Mouse (Mus musculus): Measurements from ENCODE around the gene Gm47955. TPM values are rescaled to one million over a fixed set of nuclear protein-coding genes. Genes with fewer than 3 reads are reported as not detected.

Gm47955 gene
- total RNA-seq, 1 experiment = not detected

- no peaks in the 10 kb centered on the region for H3K9me3 ChIP-seq (ENCODE audit: control insufficient read depth, insufficient read depth, low read depth, low read length)
- H3K4me3 ChIP-seq (ENCODE audit: insufficient read depth in 1 of 2, low read depth in 1 of 2, low read length in 2 of 2, poor library complexity in 1 of 2, severe bottlenecking in 1 of 2) = no peak overlapping the region
- no peak overlapping the region for H3K27ac ChIP-seq (ENCODE audit: insufficient read depth, low read depth, low read length, poor library complexity, severe bottlenecking)
- H3K4me1 ChIP-seq (ENCODE audit: control insufficient read depth in 2 of 2, insufficient read depth in 2 of 2, low read length in 2 of 2, poor library complexity in 1 of 2) = no peaks in the 10 kb centered on the region
- no peaks in the 10 kb centered on the region for H3K36me3 ChIP-seq (ENCODE audit: control insufficient read depth, insufficient read depth, low read length, poor library complexity, severe bottlenecking)
- no peak for DNase-seq (ENCODE audit: low read depth, low spot score)
- H3K9ac ChIP-seq (ENCODE audit: insufficient read depth, low read depth, low read length, poor library complexity, severe bottlenecking) = no peak overlapping the region
- in situ Hi-C loops (cut with MboI; ENCODE audit: low sequenced_read_pairs in 2 of 2, unreplicated experiment in 2 of 2) = no loop called here
- no peak for TF ChIP-seq CHD2 (IDR thresholded peaks at IDR 0.05; ENCODE audit: low read depth, low read length)
- no peak for TF ChIP-seq ZC3H11A (IDR thresholded peaks at IDR 0.05; ENCODE audit: borderline replicate concordance, low read depth, low read length)
- no peak for TF ChIP-seq ZNF384 (IDR thresholded peaks at IDR 0.05; ENCODE audit: low read depth, low read length)
- no peak for TF ChIP-seq HCFC1 (IDR thresholded peaks at IDR 0.05; ENCODE audit: borderline replicate concordance, insufficient read depth, low read length)
- no peak for TF ChIP-seq MAFK (IDR thresholded peaks at IDR 0.05; ENCODE audit: insufficient read depth, low read depth, low read length)
These were observed 46.4 kb downstream of the Gm47955 start for GRCm38 (mm10) chr1:83006218-83007179.

DNA sequence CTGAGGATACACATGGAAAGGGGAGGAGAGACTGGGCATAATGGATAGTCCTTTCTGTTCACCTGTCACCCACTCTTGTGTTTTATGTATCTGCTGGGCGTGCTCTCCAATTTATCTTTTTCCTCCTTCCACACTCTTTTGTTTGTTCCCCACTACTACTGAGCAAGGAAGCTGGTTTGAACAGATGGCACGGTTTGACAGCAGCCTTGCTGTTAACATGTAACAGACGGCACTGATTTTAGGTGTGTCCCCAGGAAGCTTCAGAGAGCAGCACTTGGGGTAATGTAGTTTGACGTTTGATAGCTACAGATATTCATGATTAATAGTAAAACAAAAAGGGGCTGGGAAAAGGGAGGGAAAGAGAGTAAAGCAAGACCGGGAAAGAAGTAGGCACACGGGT, 47.4 kb downstream of the Gm47955 start:
- no peak overlapping the region for H3K27ac ChIP-seq (ENCODE audit: insufficient read depth, low read depth, low read length, poor library complexity, severe bottlenecking)
- no peak overlapping the region for H3K9ac ChIP-seq (ENCODE audit: insufficient read depth, low read depth, low read length, poor library complexity, severe bottlenecking)
- H3K36me3 ChIP-seq (ENCODE audit: control insufficient read depth, insufficient read depth, low read length, poor library complexity, severe bottlenecking) = no peaks in the 10 kb centered on the region
- in situ Hi-C loops (cut with MboI; ENCODE audit: low sequenced_read_pairs in 2 of 2, unreplicated experiment in 2 of 2) = no loop called here
- DNase-seq (ENCODE audit: low read depth, low spot score) = no peak
- H3K4me1 ChIP-seq (ENCODE audit: control insufficient read depth in 2 of 2, insufficient read depth in 2 of 2, low read length in 2 of 2, poor library complexity in 1 of 2) = no peaks in the 10 kb centered on the region
- no peaks in the 10 kb centered on the region for H3K9me3 ChIP-seq (ENCODE audit: control insufficient read depth, insufficient read depth, low read depth, low read length)
- no peak for TF ChIP-seq ZNF384 (IDR thresholded peaks at IDR 0.05; ENCODE audit: low read depth, low read length)
- no peak for TF ChIP-seq CHD2 (IDR thresholded peaks at IDR 0.05; ENCODE audit: low read depth, low read length)
- no peak for TF ChIP-seq MAFK (IDR thresholded peaks at IDR 0.05; ENCODE audit: insufficient read depth, low read depth, low read length)
- TF ChIP-seq ZC3H11A (IDR thresholded peaks at IDR 0.05; ENCODE audit: borderline replicate concordance, low read depth, low read length) = no peak
- TF ChIP-seq HCFC1 (IDR thresholded peaks at IDR 0.05; ENCODE audit: borderline replicate concordance, insufficient read depth, low read length) = no peak
- no peak overlapping the region for H3K4me3 ChIP-seq (ENCODE audit: insufficient read depth in 1 of 2, low read depth in 1 of 2, low read length in 2 of 2, poor library complexity in 1 of 2, severe bottlenecking in 1 of 2)

Other genes starting within 250 kb of the Gm47955 start
- 52.2 and 70.4 TPM in 2 replicates for gene Mff, start 235.4 kb upstream of the Gm47955 start, total RNA-seq (2012; rRNA removed)
- not detected in 2 replicates for gene Tm4sf20, start 191.8 kb upstream of the Gm47955 start, total RNA-seq (2012; rRNA removed)
- gene Gm47791, start 189.0 kb upstream of the Gm47955 start, total RNA-seq (2012; rRNA removed) = not detected in 2 replicates
- 46.1 and 66.6 TPM in 2 replicates for gene Agfg1, start 120.8 kb upstream of the Gm47955 start, total RNA-seq (2012; rRNA removed)
- gene A030005L19Rik, start 47.0 kb upstream of the Gm47955 start, total RNA-seq (2012; rRNA removed) = 0.80 and 0.95 TPM in 2 replicates
- gene A030014E15Rik, start 35.4 kb upstream of the Gm47955 start, total RNA-seq (2012; rRNA removed) = not detected in 2 replicates
- not detected in 2 replicates for gene Gm6217, start 28.9 kb upstream of the Gm47955 start, total RNA-seq (2012; rRNA removed)
- gene A030003K21Rik, start 16.9 kb upstream of the Gm47955 start, total RNA-seq (2012; rRNA removed) = not detected in 2 replicates
- gene Gm7544, start 4.3 kb upstream of the Gm47955 start, total RNA-seq (2012; rRNA removed) = not detected in 2 replicates
- gene Gm47959, start 40.3 kb downstream of the Gm47955 start, total RNA-seq (2012; rRNA removed) = not detected in 2 replicates
- 1.3 and 1.9 TPM in 2 replicates for gene Slc19a3, start 78.2 kb downstream of the Gm47955 start, total RNA-seq (2012; rRNA removed)
- not detected in 2 replicates for gene Krtap28-10, start 82.2 kb downstream of the Gm47955 start, total RNA-seq (2012; rRNA removed)
- 0.22 TPM in 1 of 2 replicates, not detected in the other for gene Gm47969, start 84.6 kb downstream of the Gm47955 start, total RNA-seq (2012; rRNA removed)
- gene A030005K14Rik, start 99.1 kb downstream of the Gm47955 start, total RNA-seq (2012; rRNA removed) = not detected in 2 replicates
- not detected in 2 replicates for gene Krtap28-13, start 100.6 kb downstream of the Gm47955 start, total RNA-seq (2012; rRNA removed)
- 0.53 and 0.89 TPM in 2 replicates for gene Ccl20, start 156.5 kb downstream of the Gm47955 start, total RNA-seq (2012; rRNA removed)
- gene Daw1, start 199.5 kb downstream of the Gm47955 start, total RNA-seq (2012; rRNA removed) = not detected in 2 replicates

Data from ES-E14 (cell line).